Mouse (Mus musculus): ENCODE results near the gene Cyp2g1. TPM values are rescaled to one million over a fixed set of nuclear protein-coding genes. Genes with fewer than 3 reads are reported as not detected.
"Not testable (repeated sequence)": the region's sequence is repeated elsewhere in the genome, so short reads cannot be mapped to it uniquely, and the experiment has no call there.

Cyp2g1 gene
- total RNA-seq (2021), result not detected in 2 replicates
- long read RNA-seq, partial matches to known transcripts, result 1 of 1 reads
- long read RNA-seq, other reads (novel, unspliced or antisense), result 0 of 1 reads

GRCm38 (mm10) chr7:26808592-26808991, at the start of gene Cyp2g1:
Cyp2g1 (plus strand) TSS chr7:26808892.
- no peak for DNase-seq

- no peak for DNase-seq
Observed at GRCm38 (mm10) chr7:26767084-26767483, 41.6 kb upstream of the Cyp2g1 start.

- DNase-seq, result no peak
Observed at GRCm38 (mm10) chr7:26769881-26770470, 38.7 kb upstream of the Cyp2g1 start.

- DNase-seq, result no peak
Observed at GRCm38 (mm10) chr7:26772866-26773586, 35.7 kb upstream of the Cyp2g1 start.

- DNase-seq, result no peak
Observed at GRCm38 (mm10) chr7:26775866-26776265, 32.8 kb upstream of the Cyp2g1 start.

GRCm38 (mm10) chr7:26777806-26778205, 30.9 kb upstream of the Cyp2g1 start:
- DNase-seq, result no peak

GRCm38 (mm10) chr7:26778474-26778873, 30.2 kb upstream of the Cyp2g1 start:
- DNase-seq, result peak; percentile 48

- DNase-seq, result no peak
Observed at GRCm38 (mm10) chr7:26779799-26780416, 28.8 kb upstream of the Cyp2g1 start.

GRCm38 (mm10) chr7:26780510-26780909, 28.2 kb upstream of the Cyp2g1 start:
- DNase-seq, result no peak

GRCm38 (mm10) chr7:26780998-26781766, 27.5 kb upstream of the Cyp2g1 start:
- DNase-seq, result no peak

- DNase-seq, result no peak
Observed at GRCm38 (mm10) chr7:26781767-26782131, 26.9 kb upstream of the Cyp2g1 start.

- peak; percentile 46 for DNase-seq
Observed at GRCm38 (mm10) chr7:26783163-26783562, 25.5 kb upstream of the Cyp2g1 start.

- DNase-seq, result not testable (repeated sequence)
Observed at GRCm38 (mm10) chr7:26786013-26786412, 22.7 kb upstream of the Cyp2g1 start.

- DNase-seq, result no peak
Observed at GRCm38 (mm10) chr7:26789984-26790383, 18.7 kb upstream of the Cyp2g1 start.

- peak; percentile 17 for DNase-seq
Observed at GRCm38 (mm10) chr7:26800104-26800503, 8.6 kb upstream of the Cyp2g1 start.

- DNase-seq, result no peak
Observed at GRCm38 (mm10) chr7:26800996-26801395, 7.7 kb upstream of the Cyp2g1 start.

- DNase-seq, result not testable (repeated sequence)
Observed at GRCm38 (mm10) chr7:26831556-26832292, 23.0 kb downstream of the Cyp2g1 start.

- DNase-seq, result not testable (repeated sequence)
Observed at GRCm38 (mm10) chr7:26832668-26833067, 24.0 kb downstream of the Cyp2g1 start.

GRCm38 (mm10) chr7:26835059-26835458, 26.4 kb downstream of the Cyp2g1 start, which contains the start of gene Cyp2a5:
Cyp2a5 (plus strand) TSS chr7:26835305.
- DNase-seq, result not testable (repeated sequence)

GRCm38 (mm10) chr7:26843400-26843799, 34.7 kb downstream of the Cyp2g1 start:
- DNase-seq, result not testable (repeated sequence)

GRCm38 (mm10) chr7:26850063-26850462, 41.4 kb downstream of the Cyp2g1 start:
- DNase-seq, result not testable (repeated sequence)
